Mouse (Mus musculus): ENCODE measurements around the gene Lgals9.

- no peak for TF ChIP-seq CTCF (IDR thresholded peaks at IDR 0.05; ENCODE audit: extremely low read depth, insufficient read depth, insufficient read length, insufficient replicate concordance)
- no peak for TF ChIP-seq POLR2A (IDR thresholded peaks at IDR 0.05; ENCODE audit: low read depth, low read length)
Measured at GRCm38 (mm10) chr11:79017161-79017606, 32.4 kb upstream of the Lgals9 start.
